9 mouse cellular contexts compared by ENCODE assay signal in the genomic region with DNA sequence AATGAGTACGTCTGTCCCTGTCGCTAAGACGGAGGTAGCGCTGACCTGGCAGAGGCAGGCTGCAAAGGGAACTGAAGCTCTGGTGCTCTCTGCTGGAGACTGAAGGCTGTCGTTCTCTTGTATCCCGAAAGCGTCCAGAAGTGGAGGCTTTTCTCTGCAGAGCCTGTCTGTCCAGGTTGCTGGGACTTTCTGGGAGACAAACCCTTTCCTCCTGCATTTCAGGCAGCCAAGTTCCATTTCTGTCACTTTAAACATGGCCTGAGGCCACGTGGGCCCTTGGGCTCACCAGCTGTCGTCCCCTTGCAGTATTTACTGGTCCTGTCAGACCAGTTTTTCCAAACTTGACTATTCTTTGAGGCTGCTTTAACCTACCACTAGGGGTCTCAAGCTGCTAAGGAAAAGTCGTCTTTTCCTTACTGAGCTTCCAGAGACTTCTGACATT.
DNase-seq lines count a peak whose midpoint lies in the region; ATAC-seq lines count a peak whose summit lies in the region.
"Had no signal": no experiment of that assay in that cellular context is flagged by ENCODE, and none has a peak within 500 bp of the region (broad histone marks: within the 10 kb centered on the region; RNA-seq: fewer than 3 reads in every experiment).

No protein-coding gene starts in this region.

- no peaks in the 10 kb centered on the region for H3K4me1 ChIP-seq in midbrain, embryonic 14.5 days (ENCODE audit: control insufficient read depth, insufficient read depth, low read length)
- H3K4me1 ChIP-seq in midbrain, embryonic 10.5 days: no peaks in the 10 kb centered on the region
- H3K4me1 ChIP-seq in hindbrain, embryonic 16.5 days (ENCODE audit: control insufficient read depth, insufficient read depth, low read depth, low read length): no peaks in the 10 kb centered on the region
- H3K4me1 ChIP-seq: limb, embryonic 12.5 days had no signal

- DNase-seq in embryo, embryonic 10 days (ENCODE audit: low spot score): peak; percentile 44
- DNase-seq in embryo, embryonic 9.5 days (ENCODE audit: extremely low spot score): no peak
- peak; percentile 58 for DNase-seq in midbrain, embryonic 14.5 days
- no peak for DNase-seq in midbrain, embryonic 10.5 days (ENCODE audit: low spot score)
- DNase-seq in lung, adult 18-20 months: peak; percentile 34 to 49
- no peak for DNase-seq in thymus, postnatal 14 days
- DNase-seq in gastrocnemius, adult 18-20 months (ENCODE audit: low spot score): no peak

- H3K9me3 ChIP-seq in midbrain, embryonic 14.5 days (ENCODE audit: control insufficient read depth, low read length): no peaks in the 10 kb centered on the region
- no peaks in the 10 kb centered on the region for H3K9me3 ChIP-seq in midbrain, embryonic 10.5 days (replicated peaks)
- H3K9me3 ChIP-seq in hindbrain, embryonic 16.5 days (ENCODE audit: control insufficient read depth, low read length): no peaks in the 10 kb centered on the region
- H3K9me3 ChIP-seq: limb, embryonic 12.5 days had no signal

- no peaks in the 10 kb centered on the region for H3K36me3 ChIP-seq in midbrain, embryonic 14.5 days (ENCODE audit: control insufficient read depth, insufficient read depth, low read length)
- peaks cover 8% of the 10 kb centered on the region; the same call in 1 of the 2 replicates for H3K36me3 ChIP-seq in midbrain, embryonic 10.5 days
- H3K36me3 ChIP-seq in hindbrain, embryonic 16.5 days (ENCODE audit: control insufficient read depth, insufficient read depth, low read length): no peaks in the 10 kb centered on the region

- H3K4me3 ChIP-seq in midbrain, embryonic 14.5 days (replicated peaks; ENCODE audit: low read depth, low read length): no peak overlapping the region
- H3K4me3 ChIP-seq in midbrain, embryonic 10.5 days: no peak overlapping the region
- no peak overlapping the region for H3K4me3 ChIP-seq in hindbrain, embryonic 16.5 days (ENCODE audit: low read length)
- H3K4me3 ChIP-seq: limb, embryonic 12.5 days had no signal

- no peak overlapping the region for H3K27ac ChIP-seq in midbrain, embryonic 14.5 days (replicated peaks; ENCODE audit: low read depth, low read length)
- no peak overlapping the region for H3K27ac ChIP-seq in midbrain, embryonic 10.5 days (replicated peaks)
- no peak overlapping the region for H3K27ac ChIP-seq in hindbrain, embryonic 16.5 days (ENCODE audit: low read depth, low read length)
- H3K27ac ChIP-seq: limb, embryonic 12.5 days had no signal

- no peaks in the 10 kb centered on the region for H3K27me3 ChIP-seq in midbrain, embryonic 14.5 days (ENCODE audit: control insufficient read depth, insufficient read depth, low read length)
- peaks cover 56% of the 10 kb centered on the region for H3K27me3 ChIP-seq in midbrain, embryonic 10.5 days (ENCODE audit: low read depth, poor library complexity, severe bottlenecking)
- no peaks in the 10 kb centered on the region for H3K27me3 ChIP-seq in hindbrain, embryonic 16.5 days (replicated peaks; ENCODE audit: control insufficient read depth, insufficient read depth, low read length)

- H3K9ac ChIP-seq in midbrain, embryonic 14.5 days (replicated peaks; ENCODE audit: low read length): no peak overlapping the region
- H3K9ac ChIP-seq in hindbrain, embryonic 16.5 days (ENCODE audit: low read depth, low read length): no peak overlapping the region; the same call in 1 of the 2 replicates
- H3K9ac ChIP-seq: limb, embryonic 12.5 days had no signal

- WGBS in midbrain, embryonic 14.5 days: 41% methylated on average over 10 of the region's 10 CpGs
- WGBS in midbrain, embryonic 10.5 days: 47% methylated on average over 10 of the region's 10 CpGs
- 47% methylated on average over 10 of the region's 10 CpGs for WGBS in hindbrain, embryonic 16.5 days

- no peak overlapping the region for H3K4me2 ChIP-seq in midbrain, embryonic 14.5 days (ENCODE audit: low read length)
- no peak overlapping the region for H3K4me2 ChIP-seq in hindbrain, embryonic 16.5 days (ENCODE audit: low read length)
- H3K4me2 ChIP-seq: limb, embryonic 12.5 days had no signal

- no peak for ATAC-seq in midbrain, embryonic 14.5 days (ENCODE audit: low FRiP score, low TSS enrichment)
- peak; percentile 40; the same call in 1 of the 2 replicates for ATAC-seq in hindbrain, embryonic 16.5 days

Comparison
In these comparisons a context has a peak if more than half of its experiments do, and no peak if none do; other contexts are left out.
1. DNase-seq: peak in embryo, embryonic 10 days (single experiment), midbrain, embryonic 14.5 days (single experiment) and lung, adult 18-20 months (2 of 2); none in embryo, embryonic 9.5 days (single experiment), midbrain, embryonic 10.5 days (single experiment), thymus, postnatal 14 days (single experiment) and gastrocnemius, adult 18-20 months (single experiment).